Mouse (Mus musculus): ENCODE measurements around the gene 4931440F15Rik. TPM values are rescaled to one million over a fixed set of nuclear protein-coding genes. Genes with fewer than 3 reads are reported as not detected.
"Not testable (repeated sequence)": the region's sequence is repeated elsewhere in the genome, so short reads cannot be mapped to it uniquely, and the experiment has no call there.

4931440F15Rik gene
- polyA plus RNA-seq, 1 experiment, result 0.20 TPM

- no peaks in the 10 kb centered on the region for H3K4me1 ChIP-seq (ENCODE audit: control insufficient read depth, insufficient read depth, low read length)
- WGBS, result 74% methylated on average over 1 of the region's 1 CpGs
- no peak overlapping the region for H3K4me3 ChIP-seq (replicated peaks; ENCODE audit: extremely low read depth, low read depth, low read length)
- DNase-seq, result no peak
- TF ChIP-seq POLR2A (IDR thresholded peaks at IDR 0.05; ENCODE audit: borderline replicate concordance, extremely low read depth, low read depth, low read length), result no peak
- no peak for TF ChIP-seq CTCF (IDR thresholded peaks at IDR 0.05; ENCODE audit: insufficient read depth, low read length)
Observed at GRCm38 (mm10) chr11:29826001-29826400, 533 bp upstream of the 4931440F15Rik start.

- H3K4me3 ChIP-seq (replicated peaks; ENCODE audit: extremely low read depth, low read depth, low read length); DNase-seq; H3K4me1 ChIP-seq (ENCODE audit: control insufficient read depth, insufficient read depth, low read length): not testable (repeated sequence)
- WGBS, result 17% methylated on average over 59 of the region's 62 CpGs
Observed at GRCm38 (mm10) chr11:29824474-29825270, 796 bp downstream of the 4931440F15Rik start.

GRCm38 (mm10) chr11:29823141-29823540, 2.3 kb downstream of the 4931440F15Rik start:
- WGBS, result 79% methylated on average over 2 of the region's 2 CpGs
- Histone ChIP-seq H3K4me3 (replicated peaks; ENCODE audit: extremely low read depth, low read depth, low read length) (no peak overlapping the region), H3K4me1 (ENCODE audit: control insufficient read depth, insufficient read depth, low read length) (no peaks in the 10 kb centered on the region)
- TF ChIP-seq POLR2A (IDR thresholded peaks at IDR 0.05; ENCODE audit: borderline replicate concordance, extremely low read depth, low read depth, low read length) (no peak), CTCF (IDR thresholded peaks at IDR 0.05; ENCODE audit: insufficient read depth, low read length) (no peak)
- DNase-seq, result no peak

GRCm38 (mm10) chr11:29815670-29816069, 9.8 kb downstream of the 4931440F15Rik start:
- no peaks in the 10 kb centered on the region for H3K4me1 ChIP-seq (ENCODE audit: control insufficient read depth, insufficient read depth, low read length)
- DNase-seq, result no peak
- H3K4me3 ChIP-seq (replicated peaks; ENCODE audit: extremely low read depth, low read depth, low read length), result no peak overlapping the region
- no peak for TF ChIP-seq POLR2A (IDR thresholded peaks at IDR 0.05; ENCODE audit: borderline replicate concordance, extremely low read depth, low read depth, low read length)

- no peak overlapping the region for H3K4me3 ChIP-seq (replicated peaks; ENCODE audit: extremely low read depth, low read depth, low read length)
- DNase-seq, result no peak
- no peak for TF ChIP-seq CTCF (IDR thresholded peaks at IDR 0.05; ENCODE audit: insufficient read depth, low read length)
- TF ChIP-seq POLR2A (IDR thresholded peaks at IDR 0.05; ENCODE audit: borderline replicate concordance, extremely low read depth, low read depth, low read length), result no peak
- WGBS, result 87% methylated on average over 3 of the region's 3 CpGs
- H3K4me1 ChIP-seq (ENCODE audit: control insufficient read depth, insufficient read depth, low read length), result no peaks in the 10 kb centered on the region
Observed at GRCm38 (mm10) chr11:29815261-29815660, 10.2 kb downstream of the 4931440F15Rik start.

- no peak for DNase-seq
- no peaks in the 10 kb centered on the region for H3K4me1 ChIP-seq (ENCODE audit: control insufficient read depth, insufficient read depth, low read length)
- H3K4me3 ChIP-seq (replicated peaks; ENCODE audit: extremely low read depth, low read depth, low read length), result no peak overlapping the region
- WGBS, result 74% methylated on average over 1 of the region's 1 CpGs
- TF ChIP-seq POLR2A (IDR thresholded peaks at IDR 0.05; ENCODE audit: borderline replicate concordance, extremely low read depth, low read depth, low read length) (no peak), CTCF (IDR thresholded peaks at IDR 0.05; ENCODE audit: insufficient read depth, low read length) (no peak)
Observed at GRCm38 (mm10) chr11:29813267-29813666, 12.2 kb downstream of the 4931440F15Rik start.

- Histone ChIP-seq H3K4me1 (ENCODE audit: control insufficient read depth, insufficient read depth, low read length) (no peaks in the 10 kb centered on the region), H3K4me3 (replicated peaks; ENCODE audit: extremely low read depth, low read depth, low read length) (no peak overlapping the region)
- no peak for DNase-seq
- TF ChIP-seq POLR2A (IDR thresholded peaks at IDR 0.05; ENCODE audit: borderline replicate concordance, extremely low read depth, low read depth, low read length), result no peak
- no peak for TF ChIP-seq CTCF (IDR thresholded peaks at IDR 0.05; ENCODE audit: insufficient read depth, low read length)
- 61% methylated on average over 3 of the region's 3 CpGs for WGBS
Observed at GRCm38 (mm10) chr11:29812475-29812874, 13.0 kb downstream of the 4931440F15Rik start.

- DNase-seq, result no peak
- 71% methylated on average over 3 of the region's 3 CpGs for WGBS
Observed at GRCm38 (mm10) chr11:29810324-29810723, 15.1 kb downstream of the 4931440F15Rik start.

GRCm38 (mm10) chr11:29808981-29809589, 16.4 kb downstream of the 4931440F15Rik start:
- H3K4me1 ChIP-seq (ENCODE audit: control insufficient read depth, insufficient read depth, low read length), result no peaks in the 10 kb centered on the region
- TF ChIP-seq POLR2A (IDR thresholded peaks at IDR 0.05; ENCODE audit: borderline replicate concordance, extremely low read depth, low read depth, low read length) (no peak), CTCF (IDR thresholded peaks at IDR 0.05; ENCODE audit: insufficient read depth, low read length) (no peak)
- DNase-seq, result no peak
- no peak overlapping the region for H3K4me3 ChIP-seq (replicated peaks; ENCODE audit: extremely low read depth, low read depth, low read length)
- 81% methylated on average over 7 of the region's 7 CpGs for WGBS

More at GRCm38 (mm10) chr11:29810324-29810723, 15.1 kb downstream of the 4931440F15Rik start:
- Histone ChIP-seq H3K4me3 (replicated peaks; ENCODE audit: extremely low read depth, low read depth, low read length) (no peak overlapping the region), H3K4me1 (ENCODE audit: control insufficient read depth, insufficient read depth, low read length) (no peaks in the 10 kb centered on the region)
- TF ChIP-seq CTCF (IDR thresholded peaks at IDR 0.05; ENCODE audit: insufficient read depth, low read length) (no peak), POLR2A (IDR thresholded peaks at IDR 0.05; ENCODE audit: borderline replicate concordance, extremely low read depth, low read depth, low read length) (no peak)
